9 mouse cellular contexts compared by ENCODE assay signal in the genomic region with DNA sequence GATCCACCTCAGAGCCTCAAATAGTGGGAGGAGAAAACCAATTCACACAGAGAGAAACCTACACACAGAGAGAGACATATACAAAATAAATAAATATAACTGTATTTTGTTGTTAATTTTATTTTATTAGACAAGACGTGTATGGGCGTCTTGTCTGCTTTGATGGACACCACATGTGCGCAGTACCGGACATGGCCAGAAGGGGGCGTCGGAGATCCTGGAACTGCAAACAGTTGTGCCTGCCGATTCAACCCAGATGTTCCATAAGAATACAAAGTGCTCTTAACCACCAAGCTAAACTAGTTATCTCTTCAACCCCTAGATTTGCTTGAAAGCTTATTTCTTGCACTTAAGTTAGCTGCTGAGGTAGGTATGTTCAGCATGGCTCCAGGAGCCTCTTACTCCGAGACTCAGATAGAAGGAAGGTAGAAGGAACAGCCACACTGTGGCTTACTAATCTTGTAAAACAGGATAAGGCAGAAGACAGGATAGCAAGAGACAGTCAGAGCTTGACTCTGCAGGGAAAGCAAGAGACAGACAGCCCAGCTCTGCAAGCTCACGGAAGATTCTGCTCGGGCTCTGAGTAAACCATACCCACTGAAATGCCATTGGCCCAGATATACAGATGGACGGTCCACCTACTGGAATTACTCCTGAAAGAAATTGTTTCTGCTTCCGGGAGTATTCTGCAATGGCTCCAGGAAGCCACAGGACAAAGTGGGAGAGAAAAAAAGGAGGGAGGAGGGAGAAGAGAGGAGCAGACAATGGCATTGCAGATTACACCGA. TPM values are rescaled to one million over a fixed set of nuclear protein-coding genes. Genes with fewer than 3 reads are reported as not detected.
DNase-seq lines count a peak whose midpoint lies in the region; ATAC-seq and TF ChIP-seq lines count a peak whose summit lies in the region.
"Had no signal": no experiment of that assay in that cellular context is flagged by ENCODE, and none has a peak within 500 bp of the region (broad histone marks: within the 10 kb centered on the region; RNA-seq: fewer than 3 reads in every experiment).

No protein-coding gene starts in this region.

- H3K9me3 ChIP-seq in ES-E14 (ENCODE audit: control insufficient read depth, insufficient read depth, low read depth, low read length): no peaks in the 10 kb centered on the region
- no peaks in the 10 kb centered on the region for H3K9me3 ChIP-seq in lung, postnatal 0 days (ENCODE audit: low read length)
- no peaks in the 10 kb centered on the region for H3K9me3 ChIP-seq in hindbrain, embryonic 13.5 days
- H3K9me3 ChIP-seq: heart, embryonic 15.5 days had no signal

- no peak for TF ChIP-seq POLR2A in thymus, adult 2 months (IDR thresholded peaks at IDR 0.05; ENCODE audit: control insufficient read depth, extremely low read depth, insufficient read depth, low read length, poor library complexity)

- H3K4me1 ChIP-seq in ES-E14 (ENCODE audit: control insufficient read depth in 2 of 2, insufficient read depth in 2 of 2, low read length in 2 of 2, poor library complexity in 1 of 2): no peaks in the 10 kb centered on the region
- H3K4me1 ChIP-seq in lung, postnatal 0 days (ENCODE audit: insufficient read depth, low read depth, low read length): no peaks in the 10 kb centered on the region
- H3K4me1 ChIP-seq in thymus, adult 2 months (replicated peaks; ENCODE audit: control insufficient read depth, insufficient read depth, low read length): peaks cover 4% of the 10 kb centered on the region; the same call in 1 of the 2 replicates
- peaks cover 7% of the 10 kb centered on the region for H3K4me1 ChIP-seq in hindbrain, embryonic 13.5 days (replicated peaks)

- no peak overlapping the region for H3K4me3 ChIP-seq in ES-E14 (ENCODE audit: insufficient read depth in 1 of 2, low read depth in 1 of 2, low read length in 2 of 2, poor library complexity in 1 of 2, severe bottlenecking in 1 of 2)
- H3K4me3 ChIP-seq in lung, postnatal 0 days (ENCODE audit: low read depth, low read length): no peak overlapping the region
- H3K4me3 ChIP-seq in thymus, adult 2 months (ENCODE audit: control insufficient read depth, insufficient read depth, low read length): no peak overlapping the region
- H3K4me3 ChIP-seq in hindbrain, embryonic 13.5 days: no peak overlapping the region
- H3K4me3 ChIP-seq: heart, embryonic 15.5 days had no signal

- DNase-seq in layer of hippocampus, postnatal 10 days (ENCODE audit: low spot score in 2 of 2): peak; percentile 31 to 35
- no peak for DNase-seq in layer of hippocampus, postnatal 14 days (ENCODE audit: low spot score in 2 of 2)
- DNase-seq in ES-E14 (ENCODE audit: low read depth, low spot score): peak; percentile 60
- peak; percentile 78 for DNase-seq in adrenal gland, postnatal 14 days
- DNase-seq in gastrocnemius, postnatal 10 days: peak; percentile 63
- peak; percentile 22 for DNase-seq in lung, postnatal 0 days (ENCODE audit: low spot score)
- DNase-seq in thymus, adult 2 months: peak; percentile 73

- H3K36me3 ChIP-seq in ES-E14 (ENCODE audit: control insufficient read depth, insufficient read depth, low read length, poor library complexity, severe bottlenecking): no peaks in the 10 kb centered on the region
- H3K36me3 ChIP-seq in lung, postnatal 0 days (ENCODE audit: insufficient read depth, low read length): no peaks in the 10 kb centered on the region
- H3K36me3 ChIP-seq in thymus, adult 2 months (ENCODE audit: control insufficient read depth, insufficient read depth, low read length): no peaks in the 10 kb centered on the region
- no peaks in the 10 kb centered on the region for H3K36me3 ChIP-seq in hindbrain, embryonic 13.5 days
- H3K36me3 ChIP-seq: heart, embryonic 15.5 days had no signal

- WGBS in lung, postnatal 0 days: 61% methylated on average over 13 of the region's 13 CpGs
- 71% methylated on average over 13 of the region's 13 CpGs for WGBS in thymus, adult 2 months
- 74% methylated on average over 13 of the region's 13 CpGs for WGBS in hindbrain, embryonic 13.5 days

- H3K27me3 ChIP-seq in lung, postnatal 0 days (replicated peaks; ENCODE audit: insufficient read depth, low read length): no peaks in the 10 kb centered on the region; the same call in 1 of the 2 replicates
- H3K27me3 ChIP-seq in thymus, adult 2 months (ENCODE audit: control insufficient read depth, insufficient read depth, low read length): no peaks in the 10 kb centered on the region; the same call in 1 of the 2 replicates
- H3K27me3 ChIP-seq in hindbrain, embryonic 13.5 days: peaks cover 32% of the 10 kb centered on the region

- H3K4me2 ChIP-seq in lung, postnatal 0 days (replicated peaks; ENCODE audit: low read depth, low read length): 0 out of 2 replicates have a peak overlapping the region, but pooled peaks have one; percentile 11
- H3K4me2 ChIP-seq in hindbrain, embryonic 13.5 days: no peak overlapping the region
- H3K4me2 ChIP-seq: heart, embryonic 15.5 days had no signal

- no peak overlapping the region for H3K9ac ChIP-seq in ES-E14 (ENCODE audit: insufficient read depth, low read depth, low read length, poor library complexity, severe bottlenecking)
- H3K9ac ChIP-seq in lung, postnatal 0 days (replicated peaks; ENCODE audit: low read depth): no peak overlapping the region
- no peak overlapping the region for H3K9ac ChIP-seq in hindbrain, embryonic 13.5 days
- H3K9ac ChIP-seq: heart, embryonic 15.5 days had no signal

- in situ Hi-C loops in ES-E14 (cut with MboI; ENCODE audit: low sequenced_read_pairs in 2 of 2, unreplicated experiment in 2 of 2): no loop called here

- ATAC-seq in lung, postnatal 0 days: no peak
- ATAC-seq in hindbrain, embryonic 13.5 days (ENCODE audit: low FRiP score): no peak

- peak; percentile 76 for TF ChIP-seq CTCF in lung, postnatal 0 days (IDR thresholded peaks at IDR 0.05)
- TF ChIP-seq CTCF in thymus, adult 2 months (IDR thresholded peaks at IDR 0.05; ENCODE audit: borderline replicate concordance, control insufficient read depth, extremely low read depth, insufficient read depth, low read length, poor library complexity): peak; percentile 77

- no peak overlapping the region for H3K27ac ChIP-seq in ES-E14 (ENCODE audit: insufficient read depth, low read depth, low read length, poor library complexity, severe bottlenecking)
- no peak overlapping the region for H3K27ac ChIP-seq in lung, postnatal 0 days (ENCODE audit: low read length)
- H3K27ac ChIP-seq in thymus, adult 2 months (ENCODE audit: control insufficient read depth, insufficient read depth, low read length): no peak overlapping the region
- H3K27ac ChIP-seq in hindbrain, embryonic 13.5 days: no peak overlapping the region
- H3K27ac ChIP-seq: heart, embryonic 15.5 days had no signal

- TF ChIP-seq EP300 in lung, postnatal 0 days (IDR thresholded peaks at IDR 0.05): no peak

TF ChIP-seq in ES-E14, 5 proteins besides CTCF, POLR2A, EP300 and RAD21:
- TF ChIP-seq ZNF384 (IDR thresholded peaks at IDR 0.05; ENCODE audit: low read depth, low read length) (no peak), ZC3H11A (IDR thresholded peaks at IDR 0.05; ENCODE audit: borderline replicate concordance, low read depth, low read length) (peak; percentile 21; the same call in 1 of the 2 replicates), MAFK (IDR thresholded peaks at IDR 0.05; ENCODE audit: insufficient read depth, low read depth, low read length) (no peak)

RNA-seq across cellular contexts. Expression of a gene that starts 54.9 kb away (rescaled TPM):
- 10 to 100 TPM; 11.8 to 12.5 TPM for total RNA-seq in layer of hippocampus, postnatal 10 days (2021)
- 10 to 100 TPM; 12.2 to 12.6 TPM for total RNA-seq in layer of hippocampus, postnatal 14 days (2021)
- 24.4 and 33.4 TPM in 2 replicates for total RNA-seq in ES-E14 (2012; rRNA removed)
- total RNA-seq in adrenal gland, postnatal 14 days (2021): 45.4 and 50.7 TPM in 2 replicates
- 10 to 100 TPM; 22.2 to 24.1 TPM for total RNA-seq in gastrocnemius, postnatal 10 days (2021)
- polyA plus RNA-seq in lung, postnatal 0 days (2015; fragmentation: Nextera tagmentation; extraction: Ambion mirVana): 28.6 and 36.6 TPM in 2 replicates
- polyA plus RNA-seq in thymus, adult 2 months (2012; rRNA removed): 16.2 and 18.9 TPM in 2 replicates
- polyA plus RNA-seq in hindbrain, embryonic 13.5 days (2015; fragmentation: Nextera tagmentation; extraction: Ambion mirVana): 36.2 and 38.0 TPM in 2 replicates

RNA-seq across cellular contexts. Expression of a gene that starts 55.2 kb away (rescaled TPM):
- 1 to 10 TPM; 2.3 to 2.6 TPM for total RNA-seq in layer of hippocampus, postnatal 10 days (2021)
- total RNA-seq in layer of hippocampus, postnatal 14 days (2021): 1 to 10 TPM; 1.5 to 2.4 TPM
- 27.1 and 30.2 TPM in 2 replicates for total RNA-seq in ES-E14 (2012; rRNA removed)
- total RNA-seq in adrenal gland, postnatal 14 days (2021): 6.5 and 6.9 TPM in 2 replicates
- total RNA-seq in gastrocnemius, postnatal 10 days (2021): 1 to 10 TPM; 3.1 to 5.2 TPM
- 2.7 and 3.7 TPM in 2 replicates for polyA plus RNA-seq in lung, postnatal 0 days (2015; fragmentation: Nextera tagmentation; extraction: Ambion mirVana)
- polyA plus RNA-seq in thymus, adult 2 months (2012; rRNA removed): 20.5 and 22.7 TPM in 2 replicates
- 10.5 and 13.6 TPM in 2 replicates for polyA plus RNA-seq in hindbrain, embryonic 13.5 days (2015; fragmentation: Nextera tagmentation; extraction: Ambion mirVana)

Comparison
In these comparisons a context has a peak if more than half of its experiments do, and no peak if none do; other contexts are left out.
1. DNase-seq: peak in layer of hippocampus, postnatal 10 days (2 of 2), ES-E14 (single experiment), adrenal gland, postnatal 14 days (single experiment), gastrocnemius, postnatal 10 days (single experiment), lung, postnatal 0 days (single experiment) and thymus, adult 2 months (single experiment); none in layer of hippocampus, postnatal 14 days (0 of 2).